Mouse (Mus musculus): ENCODE measurements around the gene Zfp296. TPM values are rescaled to one million over a fixed set of nuclear protein-coding genes. Genes with fewer than 3 reads are reported as not detected.

Gene Zfp296
- total and polyA plus RNA-seq, 2 experiments from 2014 or later: 0.16 to 1.2 TPM

DNA sequence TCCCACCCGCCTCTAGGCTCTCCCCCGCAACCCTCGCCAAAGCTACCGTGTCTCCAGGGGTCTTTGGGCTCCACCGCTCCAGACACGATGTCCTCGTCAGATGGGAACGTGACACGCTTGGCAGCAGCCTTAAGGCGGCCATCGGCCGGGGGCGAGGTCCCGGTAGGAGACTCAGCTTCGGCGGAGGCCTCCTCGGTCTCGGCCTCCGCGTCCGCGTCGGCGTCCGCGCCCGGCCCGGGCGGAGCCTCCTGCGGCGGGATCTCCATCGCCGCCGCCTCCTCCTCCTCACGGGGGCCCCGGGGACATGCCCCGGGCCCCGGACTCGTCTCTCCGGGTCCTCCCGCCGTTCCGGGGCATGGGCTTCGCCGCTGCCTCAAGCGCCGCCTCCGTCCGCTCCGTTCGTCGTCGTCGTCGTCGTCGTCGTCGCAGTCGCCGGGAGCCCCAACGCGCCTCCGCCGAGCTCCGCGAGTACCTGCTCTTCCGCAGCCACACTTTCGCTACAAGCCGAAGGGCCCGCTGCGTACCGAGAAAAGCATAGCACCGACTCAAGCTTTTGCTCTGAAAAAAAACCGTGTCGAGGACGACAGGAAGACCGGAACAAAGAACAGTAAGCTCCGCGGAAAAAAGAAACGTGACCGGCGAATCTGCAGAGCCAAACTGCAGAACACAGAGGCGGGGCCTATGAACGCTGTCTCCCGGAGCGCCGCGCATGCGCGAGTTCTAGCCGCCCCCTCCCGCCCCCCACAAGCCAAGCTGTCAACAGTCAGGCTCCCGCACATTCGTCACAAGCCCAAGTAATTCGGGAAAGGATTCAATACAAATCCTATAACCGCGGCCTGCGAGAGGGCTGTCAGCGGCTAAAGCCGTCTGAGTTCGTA is 15.1 kb upstream of the Zfp296 start:
- no peaks in the 10 kb centered on the region for H3K9me3 ChIP-seq (ENCODE audit: low read length)
- TF ChIP-seq CTCF (IDR thresholded peaks at IDR 0.05; ENCODE audit: low read depth): no peak
- peak overlapping the region; percentile 97 for H3K9ac ChIP-seq
- H3K36me3 ChIP-seq (ENCODE audit: insufficient read depth): peaks cover 17% of the 10 kb centered on the region
- peak overlapping the region; percentile 76 for H3K4me3 ChIP-seq (ENCODE audit: low read depth, low read length)
- peak overlapping the region; percentile 91 for H3K4me2 ChIP-seq (ENCODE audit: low read depth)
- H3K27ac ChIP-seq (ENCODE audit: low read depth, low read length): peak overlapping the region; percentile 99
- WGBS: under 1% methylated on average over 100 of the region's 102 CpGs
- ATAC-seq (peak; percentile 96), DNase-seq (peak; percentile 98)
- H3K4me1 ChIP-seq (ENCODE audit: insufficient read depth): peaks cover 26% of the 10 kb centered on the region; the same call in 1 of the 2 replicates
- no peaks in the 10 kb centered on the region for H3K27me3 ChIP-seq (ENCODE audit: insufficient read depth, low read length)

DNA sequence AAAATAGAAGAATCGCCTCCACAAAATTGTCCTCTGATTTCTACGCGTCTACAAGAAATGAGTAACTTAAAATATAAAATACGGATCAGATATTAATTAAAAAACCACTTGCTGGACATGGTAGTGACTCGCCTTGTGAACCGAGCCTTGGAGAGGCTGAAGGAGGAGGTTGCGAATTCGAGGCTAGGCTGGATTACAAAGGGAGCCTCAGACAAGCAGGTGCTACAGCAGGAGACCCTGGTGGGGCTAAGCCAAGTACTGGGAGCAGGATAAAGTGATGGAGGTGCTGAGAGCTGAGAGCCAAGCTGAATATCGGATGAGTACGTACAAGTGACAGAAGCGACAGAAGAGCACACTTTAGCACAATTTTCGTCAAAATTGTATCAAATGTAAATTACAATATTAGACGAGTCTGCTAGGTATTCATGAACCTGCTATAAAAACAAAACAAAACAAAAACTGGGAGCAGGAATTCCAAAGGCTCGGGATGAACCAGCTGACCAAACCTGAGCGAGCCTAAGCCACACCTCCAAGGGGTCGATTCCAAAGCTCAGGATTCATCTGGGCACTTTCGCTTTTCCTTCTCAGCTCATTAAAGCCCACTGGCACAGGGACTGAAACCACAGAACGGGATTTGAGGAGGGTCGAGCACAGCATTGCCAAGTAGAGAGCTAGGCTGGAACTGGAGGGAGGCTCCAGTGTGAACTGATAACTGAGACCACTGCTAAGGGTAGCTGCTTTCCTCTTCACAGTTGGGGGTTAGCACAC is 14.3 kb upstream of the Zfp296 start, which contains the start of gene Ppp1r37:
Ppp1r37 (minus strand) TSS at position 434 of the 768 bp plus-strand sequence.
- peak; percentile 58 for DNase-seq
- H3K4me2 ChIP-seq (ENCODE audit: low read depth): peak within 1 kb of the TSS; percentile 91
- WGBS: 2% methylated on average over 19 of the region's 19 CpGs

DNA sequence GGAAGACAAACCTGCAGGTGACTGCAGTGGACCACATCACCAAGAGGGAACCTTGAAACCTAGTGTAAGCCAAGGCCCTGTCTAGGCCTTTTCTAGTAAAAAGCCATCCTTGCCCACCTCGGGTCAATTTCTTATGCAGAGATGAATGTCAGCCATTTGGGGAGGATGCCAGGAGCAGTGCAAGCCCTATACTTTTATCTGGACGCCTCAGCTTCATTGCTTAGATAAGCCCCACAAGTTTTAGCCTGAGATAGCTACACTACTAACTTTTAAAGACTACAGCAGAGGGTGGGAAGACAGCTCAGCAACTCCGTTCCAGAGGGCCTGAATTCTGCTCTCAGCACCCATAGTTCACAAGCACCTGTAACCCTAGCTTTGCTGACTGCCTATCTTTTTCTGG is 13.2 kb upstream of the Zfp296 start:
- Histone ChIP-seq H3K27ac (ENCODE audit: low read depth, low read length) (no peak overlapping the region), H3K36me3 (ENCODE audit: insufficient read depth) (peaks cover 21% of the 10 kb centered on the region), H3K4me3 (ENCODE audit: low read depth, low read length) (no peak overlapping the region), H3K4me1 (ENCODE audit: insufficient read depth) (peaks cover 25% of the 10 kb centered on the region; the same call in 1 of the 2 replicates), H3K27me3 (ENCODE audit: insufficient read depth, low read length) (no peaks in the 10 kb centered on the region), H3K9ac (no peak overlapping the region), H3K4me2 (ENCODE audit: low read depth) (no peak overlapping the region), H3K9me3 (ENCODE audit: low read length) (no peaks in the 10 kb centered on the region)
- TF ChIP-seq CTCF (IDR thresholded peaks at IDR 0.05; ENCODE audit: low read depth): no peak
- WGBS: 87% methylated on average over 3 of the region's 3 CpGs
- ATAC-seq: no peak
- no peak for DNase-seq

More for the DNA sequence above, 14.3 kb upstream of the Zfp296 start, which contains the start of gene Ppp1r37:
- no peaks in the 10 kb centered on the region for H3K9me3 ChIP-seq (ENCODE audit: low read length)
- H3K27me3 ChIP-seq (ENCODE audit: insufficient read depth, low read length): no peaks in the 10 kb centered on the region
- H3K27ac ChIP-seq (ENCODE audit: low read depth, low read length): peak within 1 kb of the TSS; percentile 99
- H3K4me3 ChIP-seq (ENCODE audit: low read depth, low read length): peak within 1 kb of the TSS; percentile 76
- no peak for TF ChIP-seq CTCF (IDR thresholded peaks at IDR 0.05; ENCODE audit: low read depth)
- peaks cover 17% of the 10 kb centered on the region for H3K36me3 ChIP-seq (ENCODE audit: insufficient read depth)
- peak; percentile 33 for ATAC-seq
- H3K9ac ChIP-seq: peak within 1 kb of the TSS; percentile 97
- H3K4me1 ChIP-seq (ENCODE audit: insufficient read depth): peaks cover 26% of the 10 kb centered on the region; the same call in 1 of the 2 replicates

DNA sequence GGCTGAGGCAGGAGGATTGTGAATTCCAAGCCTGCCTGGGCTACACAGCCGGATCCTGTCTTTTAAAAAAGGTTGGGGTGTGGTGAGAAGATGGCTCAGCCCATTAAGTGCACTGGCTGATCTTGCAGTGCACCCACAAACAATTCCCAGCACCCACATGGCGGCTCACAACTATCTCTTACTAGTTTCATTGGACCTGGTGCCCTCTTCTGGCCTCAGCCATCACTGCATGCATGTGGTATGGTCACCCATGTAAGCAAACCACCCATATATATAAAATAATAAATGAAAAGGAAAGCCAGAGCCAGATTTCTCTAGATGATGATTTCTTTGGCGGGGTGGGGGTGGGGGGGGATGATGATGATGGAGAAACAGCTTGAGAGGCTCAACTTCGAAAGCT is 12.6 kb upstream of the Zfp296 start:
- 90% methylated on average over 4 of the region's 4 CpGs for whole genome bisulfite sequencing
- Histone ChIP-seq H3K9ac (no peak overlapping the region), H3K4me3 (ENCODE audit: low read depth, low read length) (no peak overlapping the region), H3K27ac (ENCODE audit: low read depth, low read length) (no peak overlapping the region), H3K9me3 (ENCODE audit: low read length) (no peaks in the 10 kb centered on the region), H3K36me3 (ENCODE audit: insufficient read depth) (peaks cover 26% of the 10 kb centered on the region), H3K4me2 (ENCODE audit: low read depth) (no peak overlapping the region), H3K27me3 (ENCODE audit: insufficient read depth, low read length) (no peaks in the 10 kb centered on the region), H3K4me1 (ENCODE audit: insufficient read depth) (0 out of 2 replicates have a peak, but pooled peaks cover 19% of the 10 kb centered on the region)
- peak; percentile 31; the same call in 1 of the 2 replicates for TF ChIP-seq CTCF (IDR thresholded peaks at IDR 0.05; ENCODE audit: low read depth)
- ATAC-seq (no peak), DNase-seq (no peak)

DNA sequence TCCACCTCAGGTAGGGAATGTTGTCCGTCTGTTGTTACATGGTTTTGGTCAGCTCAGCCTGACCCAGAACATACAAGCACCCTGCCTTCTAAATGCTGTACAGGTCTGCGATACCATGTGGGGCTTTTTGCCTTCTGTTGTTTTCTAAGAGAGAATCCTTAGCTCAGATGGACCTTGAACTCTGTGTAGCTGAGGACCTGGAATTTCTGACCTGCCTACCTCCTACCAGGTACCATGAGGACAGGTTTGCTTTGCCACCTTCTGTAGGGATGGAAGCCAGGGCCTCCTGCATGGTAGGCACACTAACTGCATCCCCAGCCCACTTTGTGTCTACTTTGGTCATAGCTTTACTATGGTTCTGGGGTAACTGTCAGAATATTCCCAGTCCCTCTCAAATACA is 11.3 kb upstream of the Zfp296 start:
- no peak overlapping the region for H3K4me3 ChIP-seq (ENCODE audit: low read depth, low read length)
- peaks cover 32% of the 10 kb centered on the region for H3K36me3 ChIP-seq (ENCODE audit: insufficient read depth)
- no peaks in the 10 kb centered on the region for H3K27me3 ChIP-seq (ENCODE audit: insufficient read depth, low read length)
- H3K4me1 ChIP-seq (ENCODE audit: insufficient read depth): 0 out of 2 replicates have a peak, but pooled peaks cover 10% of the 10 kb centered on the region
- no peaks in the 10 kb centered on the region for H3K9me3 ChIP-seq (ENCODE audit: low read length)
- H3K27ac ChIP-seq (ENCODE audit: low read depth, low read length): no peak overlapping the region
- no peak overlapping the region for H3K4me2 ChIP-seq (ENCODE audit: low read depth)
- no peak for TF ChIP-seq CTCF (IDR thresholded peaks at IDR 0.05; ENCODE audit: low read depth)
- ATAC-seq (no peak), DNase-seq (no peak)
- 91% methylated on average over 2 of the region's 2 CpGs for WGBS
- no peak overlapping the region for H3K9ac ChIP-seq

DNA sequence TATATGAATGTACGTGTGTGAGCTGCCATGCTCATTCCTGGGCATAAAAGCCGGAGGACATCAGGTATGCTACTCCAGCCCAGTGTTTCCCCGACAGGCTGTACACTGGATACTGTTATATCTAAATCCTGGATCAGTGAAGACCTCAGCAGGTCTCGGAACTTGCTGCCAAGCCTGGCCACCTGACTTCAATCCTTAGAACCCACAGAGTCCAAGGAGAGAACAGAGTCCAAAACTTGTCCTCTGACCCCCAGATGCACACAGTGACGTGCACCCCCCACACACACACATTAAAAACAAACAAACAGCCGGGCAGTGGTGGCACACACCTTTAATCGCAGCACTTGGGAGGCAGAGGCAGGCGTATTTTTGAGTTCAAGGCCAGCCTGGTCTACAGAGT is 9.7 kb upstream of the Zfp296 start:
- Histone ChIP-seq H3K4me1 (ENCODE audit: insufficient read depth) (0 out of 2 replicates have a peak, but pooled peaks cover 6% of the 10 kb centered on the region), H3K27me3 (ENCODE audit: insufficient read depth, low read length) (no peaks in the 10 kb centered on the region), H3K4me3 (ENCODE audit: low read depth, low read length) (no peak overlapping the region), H3K9me3 (ENCODE audit: low read length) (no peaks in the 10 kb centered on the region), H3K4me2 (ENCODE audit: low read depth) (no peak overlapping the region), H3K27ac (ENCODE audit: low read depth, low read length) (no peak overlapping the region), H3K36me3 (ENCODE audit: insufficient read depth) (peaks cover 32% of the 10 kb centered on the region), H3K9ac (no peak overlapping the region)
- WGBS: 93% methylated on average over 8 of the region's 8 CpGs
- ATAC-seq (no peak), DNase-seq (no peak)
- no peak for TF ChIP-seq CTCF (IDR thresholded peaks at IDR 0.05; ENCODE audit: low read depth)
